In the genomic region with DNA sequence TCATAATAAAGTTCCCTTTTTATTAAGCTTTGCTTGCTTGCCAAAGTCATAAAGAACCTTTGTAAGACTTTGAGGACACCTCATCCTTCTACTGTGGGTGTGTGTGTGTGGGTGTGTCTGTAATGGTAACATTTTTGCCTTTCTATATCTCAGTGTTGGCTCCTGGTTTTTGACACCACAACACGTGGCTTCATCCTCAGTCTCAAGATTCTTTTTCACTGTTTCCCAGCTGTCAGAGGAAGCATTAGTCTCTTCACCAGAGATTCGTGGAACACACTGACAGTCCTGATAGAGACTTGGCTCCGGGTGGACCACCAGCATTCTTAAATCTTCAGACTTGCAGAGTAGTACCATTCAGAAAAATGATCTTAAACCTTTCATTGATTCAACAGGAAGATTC, we compare ENCODE assay signal across 8 mouse cellular contexts. TPM values are rescaled to one million over a fixed set of nuclear protein-coding genes. Genes with fewer than 3 reads are reported as not detected.
DNase-seq lines count a peak whose midpoint lies in the region; ATAC-seq and TF ChIP-seq lines count a peak whose summit lies in the region.

No protein-coding gene starts in this region.

- ATAC-seq in lung, embryonic 16.5 days (ENCODE audit: low read depth), result peak; percentile 20; the same call in 1 of the 2 replicates
- peak; percentile 30; the same call in 1 of the 2 replicates for ATAC-seq in forebrain, embryonic 15.5 days (replicated peaks)
- no peak for ATAC-seq in limb, embryonic 14.5 days (ENCODE audit: low FRiP score, low read depth)
- ATAC-seq in stomach, embryonic 15.5 days (ENCODE audit: insufficient read depth, low FRiP score, low read depth), result no peak

- peak overlapping the region; percentile 77 for H3K4me3 ChIP-seq in lung, embryonic 16.5 days (ENCODE audit: low read length)
- peak overlapping the region; percentile 71 for H3K4me3 ChIP-seq in forebrain, embryonic 15.5 days
- peak overlapping the region; percentile 74 for H3K4me3 ChIP-seq in limb, embryonic 14.5 days (replicated peaks; ENCODE audit: low read length)
- H3K4me3 ChIP-seq in stomach, embryonic 15.5 days (replicated peaks), result peak overlapping the region; percentile 62

- TF ChIP-seq POLR2A in limb, embryonic 14.5 days (IDR thresholded peaks at IDR 0.05; ENCODE audit: borderline replicate concordance, extremely low read depth, insufficient read depth, insufficient read length), result no peak

- no peaks in the 10 kb centered on the region for H3K27me3 ChIP-seq in lung, embryonic 16.5 days (ENCODE audit: control insufficient read depth, insufficient read depth, low read depth, low read length)
- H3K27me3 ChIP-seq in forebrain, embryonic 15.5 days, result no peaks in the 10 kb centered on the region
- no peaks in the 10 kb centered on the region for H3K27me3 ChIP-seq in limb, embryonic 14.5 days (ENCODE audit: control insufficient read depth, insufficient read depth, low read length)
- H3K27me3 ChIP-seq in stomach, embryonic 15.5 days (replicated peaks), result no peaks in the 10 kb centered on the region

- peak overlapping the region; percentile 21; the same call in 1 of the 2 replicates for H3K9ac ChIP-seq in lung, embryonic 16.5 days (ENCODE audit: low read length)
- H3K9ac ChIP-seq in forebrain, embryonic 15.5 days (replicated peaks), result no peak overlapping the region
- H3K9ac ChIP-seq in limb, embryonic 14.5 days (ENCODE audit: low read depth, low read length, severe bottlenecking), result peak overlapping the region; percentile 3; the same call in 1 of the 2 replicates
- no peak overlapping the region for H3K9ac ChIP-seq in stomach, embryonic 15.5 days

- DNase-seq in lung, postnatal 25 days (ENCODE audit: low spot score), result no peak
- DNase-seq in limb, embryonic 14.5 days (ENCODE audit: low spot score), result peak; percentile 9
- DNase-seq in left cerebral cortex, postnatal 4 days, result no peak
- no peak for DNase-seq in B cell, adult 2 months
- DNase-seq in left cerebral cortex, postnatal 25 days (ENCODE audit: low spot score in 2 of 2), result no peak

- H3K4me2 ChIP-seq in lung, embryonic 16.5 days (ENCODE audit: low read depth, low read length), result peak overlapping the region; percentile 49
- peak overlapping the region; percentile 30 for H3K4me2 ChIP-seq in forebrain, embryonic 15.5 days (replicated peaks)
- peak overlapping the region; percentile 88 for H3K4me2 ChIP-seq in limb, embryonic 14.5 days (replicated peaks; ENCODE audit: low read depth, low read length, severe bottlenecking)
- peak overlapping the region; percentile 72 for H3K4me2 ChIP-seq in stomach, embryonic 15.5 days

- H3K27ac ChIP-seq in lung, embryonic 16.5 days (ENCODE audit: low read length), result no peak overlapping the region
- no peak overlapping the region for H3K27ac ChIP-seq in forebrain, embryonic 15.5 days (replicated peaks)
- H3K27ac ChIP-seq in limb, embryonic 14.5 days (replicated peaks; ENCODE audit: low read depth, low read length), result no peak overlapping the region; the same call in 1 of the 2 replicates
- no peak overlapping the region for H3K27ac ChIP-seq in stomach, embryonic 15.5 days

- peaks cover 10% of the 10 kb centered on the region for H3K4me1 ChIP-seq in lung, embryonic 16.5 days (replicated peaks; ENCODE audit: control insufficient read depth, insufficient read depth, low read length)
- peaks cover 25% of the 10 kb centered on the region for H3K4me1 ChIP-seq in forebrain, embryonic 15.5 days
- peaks cover 10% of the 10 kb centered on the region for H3K4me1 ChIP-seq in limb, embryonic 14.5 days (ENCODE audit: control insufficient read depth, insufficient read depth, low read length)
- H3K4me1 ChIP-seq in stomach, embryonic 15.5 days, result peaks cover 9% of the 10 kb centered on the region

- H3K9me3 ChIP-seq in lung, embryonic 16.5 days (ENCODE audit: control insufficient read depth, low read length), result no peaks in the 10 kb centered on the region
- H3K9me3 ChIP-seq in forebrain, embryonic 15.5 days, result no peaks in the 10 kb centered on the region
- H3K9me3 ChIP-seq in limb, embryonic 14.5 days (ENCODE audit: control insufficient read depth, low read length), result no peaks in the 10 kb centered on the region
- no peaks in the 10 kb centered on the region for H3K9me3 ChIP-seq in stomach, embryonic 15.5 days

- H3K36me3 ChIP-seq in lung, embryonic 16.5 days (ENCODE audit: control insufficient read depth, insufficient read depth, low read length), result peaks cover 6% of the 10 kb centered on the region; the same call in 1 of the 2 replicates
- H3K36me3 ChIP-seq in forebrain, embryonic 15.5 days, result peaks cover 6% of the 10 kb centered on the region
- peaks cover 6% of the 10 kb centered on the region; the same call in 1 of the 2 replicates for H3K36me3 ChIP-seq in limb, embryonic 14.5 days (ENCODE audit: control insufficient read depth, insufficient read depth, low read length)
- H3K36me3 ChIP-seq in stomach, embryonic 15.5 days, result peaks cover 5% of the 10 kb centered on the region; the same call in 1 of the 2 replicates

- intact Hi-C loops in left cerebral cortex, postnatal 4 days (cut with DNase I), result no loop called here
- intact Hi-C loops in left cerebral cortex, postnatal 25 days (cut with DNase I), result loop anchor here (2.0 kb wide), 2 partner anchors 55 to 217 kb away; a partner anchor contains a TSS

- 16% methylated on average over 3 of the region's 3 CpGs for WGBS in lung, embryonic 16.5 days
- 26% methylated on average over 3 of the region's 3 CpGs for WGBS in forebrain, embryonic 15.5 days
- WGBS in limb, embryonic 14.5 days, result 22% methylated on average over 3 of the region's 3 CpGs
- whole genome bisulfite sequencing in stomach, embryonic 15.5 days, result 13% methylated on average over 3 of the region's 3 CpGs

RNA-seq across cellular contexts. Expression of a gene that starts 0.5 kb away (rescaled TPM):
- polyA plus RNA-seq in lung, embryonic 16.5 days (2015; fragmentation: Nextera tagmentation; extraction: Ambion mirVana), result 46.9 and 49.8 TPM in 2 replicates
- polyA plus RNA-seq in forebrain, embryonic 15.5 days (2015; fragmentation: Nextera tagmentation; extraction: Ambion mirVana), result 46.8 and 46.9 TPM in 2 replicates
- 75.8 and 102 TPM in 2 replicates for polyA plus RNA-seq in limb, embryonic 14.5 days (2012; rRNA removed)
- 50.6 and 55.7 TPM in 2 replicates for polyA plus RNA-seq in limb, embryonic 14.5 days (2014; fragmentation: Nextera tagmentation; extraction: Ambion mirVana)
- polyA plus RNA-seq in stomach, embryonic 15.5 days (2015; fragmentation: Nextera tagmentation; extraction: Ambion mirVana), result 44.1 and 47.2 TPM in 2 replicates
- total RNA-seq in left cerebral cortex, postnatal 4 days (2021), result 10 to 100 TPM; 31.8 to 34.8 TPM
- 10 to 100 TPM; 23.9 to 28.5 TPM for total RNA-seq in left cerebral cortex, postnatal 25 days (2021)

RNA-seq across cellular contexts. Expression of a gene that starts 29.2 kb away (rescaled TPM):
- 8.9 and 9.9 TPM in 2 replicates for polyA plus RNA-seq in lung, embryonic 16.5 days (2015; fragmentation: Nextera tagmentation; extraction: Ambion mirVana)
- 2.1 and 2.2 TPM in 2 replicates for polyA plus RNA-seq in forebrain, embryonic 15.5 days (2015; fragmentation: Nextera tagmentation; extraction: Ambion mirVana)
- polyA plus RNA-seq in limb, embryonic 14.5 days (2012; rRNA removed), result 3.2 and 5.1 TPM in 2 replicates
- polyA plus RNA-seq in limb, embryonic 14.5 days (2014; fragmentation: Nextera tagmentation; extraction: Ambion mirVana), result 2.6 and 3.2 TPM in 2 replicates
- 21.1 and 22.3 TPM in 2 replicates for polyA plus RNA-seq in stomach, embryonic 15.5 days (2015; fragmentation: Nextera tagmentation; extraction: Ambion mirVana)
- 1 to 10 TPM in 1 of 2 experiments, under 1 TPM in 1; 0.93 to 1.1 TPM for total RNA-seq in left cerebral cortex, postnatal 4 days (2021)
- total RNA-seq in left cerebral cortex, postnatal 25 days (2021), result 1 to 10 TPM; 3.5 to 3.8 TPM

Comparison
In these comparisons a context has a peak if more than half of its experiments do, and no peak if none do; other contexts are left out.
1. ATAC-seq: peak in lung, embryonic 16.5 days (single experiment) and forebrain, embryonic 15.5 days (single experiment); none in limb, embryonic 14.5 days (single experiment) and stomach, embryonic 15.5 days (single experiment).
2. H3K4me2 ChIP-seq: peak in every context shown above with its lines; median percentile 88 in limb, embryonic 14.5 days; 72 in stomach, embryonic 15.5 days; 49 in lung, embryonic 16.5 days; 30 in forebrain, embryonic 15.5 days.
3. H3K9ac ChIP-seq: peak in lung, embryonic 16.5 days (single experiment) and limb, embryonic 14.5 days (single experiment); none in forebrain, embryonic 15.5 days (single experiment) and stomach, embryonic 15.5 days (single experiment).
4. Peak in every context shown above with its lines, with median percentiles within 50 percentile points of each other: H3K4me3 ChIP-seq.